Mouse (Mus musculus): ENCODE results near the gene Etv6. TPM values are rescaled to one million over a fixed set of nuclear protein-coding genes. Genes with fewer than 3 reads are reported as not detected.
A peak's percentile ranks its signal among the peaks of the same experiment; 100 is the strongest.

Etv6 gene
- total RNA-seq, 2 experiments from 2014 or later = 16.9 to 18.5 TPM

DNA sequence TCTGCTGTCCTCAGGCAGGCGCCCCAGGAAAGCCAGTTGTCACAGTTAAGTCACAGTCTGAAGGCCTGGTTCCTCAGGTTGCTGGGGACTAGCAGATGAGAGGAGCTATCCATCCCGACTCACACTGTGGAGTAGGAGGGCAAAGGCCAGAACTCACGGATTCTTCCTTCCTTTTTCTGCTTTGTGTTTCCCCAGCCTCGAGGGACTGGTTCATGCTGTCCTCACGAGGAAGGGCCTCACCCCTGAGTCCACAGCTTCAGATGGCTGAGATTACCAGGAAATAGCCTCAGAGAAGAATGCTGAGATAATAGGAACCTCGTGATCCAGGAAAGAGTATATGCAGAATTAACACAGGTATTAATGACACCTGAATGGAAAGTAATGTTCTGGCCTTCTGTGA lies 30.6 kb downstream of the Etv6 start:
- no peak for DNase-seq (ENCODE audit: low spot score in 2 of 2)
- intact Hi-C loops (cut with DNase I) = no loop called here

DNA sequence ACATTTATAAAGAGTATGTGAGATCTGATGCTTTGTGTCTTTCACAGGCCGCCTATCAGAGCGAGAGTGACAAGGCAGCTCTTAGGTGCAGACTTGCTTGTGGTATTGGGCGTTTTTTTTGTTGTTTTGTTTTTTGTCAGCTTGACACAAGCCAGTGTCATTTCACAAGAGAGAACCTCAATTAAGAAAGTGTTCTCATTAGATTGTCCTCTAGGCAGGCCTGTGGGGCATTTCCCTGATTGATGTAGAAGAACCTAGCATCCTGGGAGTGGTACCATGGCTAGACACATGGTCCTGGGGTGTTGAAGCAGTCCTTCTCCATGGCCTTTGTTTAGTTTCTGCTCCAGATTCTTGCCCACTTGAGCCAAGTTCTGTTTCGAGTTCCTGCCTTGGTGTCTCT lies 31.5 kb downstream of the Etv6 start:
- DNase-seq (ENCODE audit: low spot score in 2 of 2) = no peak
- intact Hi-C loops (cut with DNase I) = no loop called here

DNA sequence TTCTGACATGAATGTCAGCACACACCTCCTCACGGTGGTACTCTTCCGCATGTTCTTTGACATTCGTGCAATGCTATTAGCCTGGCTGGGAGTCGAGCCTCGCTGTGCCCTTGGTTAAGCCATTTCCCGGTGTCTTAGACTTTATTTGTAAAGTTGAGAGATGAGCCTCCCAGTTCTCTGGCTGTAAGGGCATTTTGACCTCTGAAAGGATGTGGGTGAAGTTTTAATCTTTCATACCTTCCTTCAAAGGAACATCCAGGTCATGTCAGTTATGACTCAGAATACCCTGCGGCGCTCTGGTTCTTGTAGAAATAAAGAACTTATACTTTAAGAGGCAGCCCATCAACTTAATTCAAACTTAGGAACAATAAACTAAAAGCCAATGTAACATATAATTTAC lies 32.0 kb downstream of the Etv6 start:
- DNase-seq (ENCODE audit: low spot score in 2 of 2) = no peak
- intact Hi-C loops (cut with DNase I) = no loop called here

GRCm38 (mm10) chr6:134072439-134072838 lies 36.9 kb downstream of the Etv6 start:
- intact Hi-C loops (cut with DNase I) = no loop called here
- DNase-seq (ENCODE audit: low spot score in 2 of 2) = no peak

- intact Hi-C loops (cut with DNase I) = no loop called here
- DNase-seq (ENCODE audit: low spot score in 2 of 2) = no peak
Measured at GRCm38 (mm10) chr6:134072906-134073305, 37.4 kb downstream of the Etv6 start.

- intact Hi-C loops (cut with DNase I) = no loop called here
- no peak for DNase-seq (ENCODE audit: low spot score in 2 of 2)
Measured at GRCm38 (mm10) chr6:134074353-134074752, 38.9 kb downstream of the Etv6 start.

DNA sequence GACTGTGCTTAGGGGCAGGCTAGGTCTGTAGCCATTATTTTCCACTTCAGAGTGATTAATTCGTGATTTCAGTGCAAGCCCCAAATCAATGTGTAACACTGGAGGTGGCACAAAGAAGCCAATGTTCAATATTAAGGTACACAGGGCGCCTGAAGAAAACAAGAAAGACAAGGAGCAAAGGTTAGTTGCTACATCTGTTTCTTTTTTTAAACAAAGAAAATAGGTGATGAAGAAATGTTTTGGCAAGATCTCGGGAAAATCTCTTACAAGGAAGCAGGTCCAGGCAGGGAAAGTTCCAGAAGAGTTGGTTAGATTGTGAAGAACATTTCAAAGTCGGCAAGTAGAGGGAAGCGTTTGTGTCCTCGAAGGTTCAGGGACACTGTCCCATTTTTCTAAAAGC lies 39.5 kb downstream of the Etv6 start:
- no peak for DNase-seq (ENCODE audit: low spot score in 2 of 2)
- intact Hi-C loops (cut with DNase I) = no loop called here

- no peak for DNase-seq (ENCODE audit: low spot score in 2 of 2)
- intact Hi-C loops (cut with DNase I) = no loop called here
Measured at GRCm38 (mm10) chr6:134078016-134078415, 42.5 kb downstream of the Etv6 start.

DNA sequence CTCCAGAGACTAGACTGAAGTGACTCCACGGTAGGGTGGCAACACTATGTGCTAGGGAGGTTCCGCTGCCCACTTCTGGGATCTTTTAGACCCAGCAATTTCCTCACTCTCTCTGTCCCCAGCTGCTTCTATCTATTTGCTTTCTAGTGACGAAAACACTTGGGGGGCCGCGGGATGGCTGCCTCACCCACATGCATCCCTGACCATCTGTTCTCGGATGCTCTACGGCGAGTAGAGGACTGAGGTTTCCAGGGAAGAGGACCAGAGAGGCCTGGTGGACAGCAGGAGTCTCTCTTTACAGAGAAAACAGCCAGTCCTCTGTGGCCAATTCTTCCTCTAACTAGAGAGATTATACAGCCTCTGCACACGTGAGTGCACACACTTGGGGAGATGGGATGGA lies 43.6 kb downstream of the Etv6 start:
- peak; percentile 67 to 68 for DNase-seq (ENCODE audit: low spot score in 2 of 2)
- intact Hi-C loops (cut with DNase I) = no loop called here

DNA sequence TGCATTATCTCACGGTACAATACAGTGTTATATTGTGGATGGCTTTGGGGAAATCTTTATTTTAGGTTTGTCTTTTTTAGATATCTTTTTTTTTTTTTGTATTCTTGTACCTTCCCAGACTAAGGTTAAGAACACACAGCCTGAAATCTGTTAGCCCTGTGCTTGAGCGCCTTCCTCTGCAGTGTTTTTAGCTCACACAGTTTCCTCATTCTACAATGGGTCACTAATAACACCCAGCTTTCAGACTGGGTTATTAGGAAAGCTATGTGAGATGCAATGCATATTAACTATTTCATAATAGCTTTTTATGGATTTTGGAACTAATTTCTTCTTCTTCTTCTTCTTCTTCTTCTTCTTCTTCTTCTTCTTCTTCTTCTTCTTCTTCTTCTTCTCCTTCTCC lies 44.1 kb downstream of the Etv6 start:
- DNase-seq (ENCODE audit: low spot score in 2 of 2) = no peak
- intact Hi-C loops (cut with DNase I) = no loop called here

GRCm38 (mm10) chr6:134080946-134081345 lies 45.4 kb downstream of the Etv6 start:
- no peak for DNase-seq (ENCODE audit: low spot score in 2 of 2)
- intact Hi-C loops (cut with DNase I) = no loop called here

- intact Hi-C loops (cut with DNase I) = no loop called here
- no peak for DNase-seq (ENCODE audit: low spot score in 2 of 2)
Measured at GRCm38 (mm10) chr6:134082229-134082920, 46.9 kb downstream of the Etv6 start.

GRCm38 (mm10) chr6:134083428-134083827 lies 47.9 kb downstream of the Etv6 start:
- intact Hi-C loops (cut with DNase I) = no loop called here
- no peak for DNase-seq (ENCODE audit: low spot score in 2 of 2)

- no peak for DNase-seq (ENCODE audit: low spot score in 2 of 2)
- intact Hi-C loops (cut with DNase I) = no loop called here
Measured at GRCm38 (mm10) chr6:134086351-134086750, 50.9 kb downstream of the Etv6 start.

- DNase-seq (ENCODE audit: low spot score in 2 of 2) = no peak
- intact Hi-C loops (cut with DNase I) = no loop called here
Measured at GRCm38 (mm10) chr6:134087709-134088108, 52.2 kb downstream of the Etv6 start.

DNA sequence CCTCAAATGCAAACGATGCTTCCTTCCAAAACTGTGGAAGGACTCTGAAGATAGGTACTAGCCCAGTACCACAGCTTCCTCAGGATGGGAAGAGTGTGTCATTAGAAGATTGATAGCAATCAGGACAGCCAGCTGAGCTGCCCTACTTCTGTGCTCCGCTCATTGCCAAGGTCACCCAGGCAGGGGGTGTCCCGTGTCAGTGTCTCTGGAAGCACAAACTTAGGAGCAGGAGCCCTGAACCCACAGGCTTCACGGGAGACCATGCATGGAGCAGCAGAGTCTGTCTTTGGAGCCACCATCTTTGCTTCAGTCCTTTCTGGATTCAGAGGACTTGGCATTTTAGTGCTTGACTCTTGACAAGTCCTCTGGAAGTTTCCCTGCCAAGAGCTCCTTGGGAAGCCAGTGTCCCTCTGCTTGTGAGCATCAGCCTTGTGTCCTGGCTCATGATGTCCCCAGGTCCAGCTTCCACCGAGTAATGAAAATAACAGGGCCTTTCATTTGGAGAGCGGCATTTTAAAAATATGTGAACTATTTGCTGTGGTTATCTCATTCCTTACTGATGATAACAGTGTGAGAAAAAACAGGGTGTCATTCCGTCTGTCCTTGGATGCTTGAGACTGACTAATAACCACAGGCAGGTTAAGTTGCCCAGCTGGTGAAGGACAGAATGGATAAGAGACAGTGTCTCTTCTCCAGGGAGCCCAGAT lies 54.3 kb downstream of the Etv6 start:
- no peak for DNase-seq (ENCODE audit: low spot score in 2 of 2)
- intact Hi-C loops (cut with DNase I) = no loop called here

- DNase-seq (ENCODE audit: low spot score in 2 of 2) = no peak
Measured at GRCm38 (mm10) chr6:134090378-134090692, 54.8 kb downstream of the Etv6 start.

DNA sequence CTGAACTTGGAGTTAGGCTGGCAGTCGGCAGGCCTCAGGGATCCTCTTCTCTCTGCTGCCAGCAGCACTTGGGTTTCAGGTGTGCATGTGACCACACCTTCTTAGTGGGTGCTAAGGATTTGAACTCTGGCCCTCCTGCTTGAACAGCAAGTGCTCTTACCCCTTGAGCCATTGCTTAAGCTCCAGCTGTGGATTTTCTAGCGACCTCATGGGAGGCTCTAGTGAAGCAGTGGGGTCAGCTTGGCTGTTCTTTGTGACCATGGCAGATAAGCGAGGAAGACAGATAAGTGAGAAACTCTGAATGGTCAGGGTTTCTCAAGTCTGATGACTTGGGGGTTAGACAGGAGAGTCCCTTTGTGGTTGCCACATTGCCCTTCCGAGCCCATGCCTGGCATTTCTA lies 55.4 kb downstream of the Etv6 start:
- DNase-seq (ENCODE audit: low spot score in 2 of 2) = no peak
- intact Hi-C loops (cut with DNase I) = no loop called here

More at GRCm38 (mm10) chr6:134090378-134090692, 54.8 kb downstream of the Etv6 start:
- intact Hi-C loops (cut with DNase I) = no loop called here

DNA sequence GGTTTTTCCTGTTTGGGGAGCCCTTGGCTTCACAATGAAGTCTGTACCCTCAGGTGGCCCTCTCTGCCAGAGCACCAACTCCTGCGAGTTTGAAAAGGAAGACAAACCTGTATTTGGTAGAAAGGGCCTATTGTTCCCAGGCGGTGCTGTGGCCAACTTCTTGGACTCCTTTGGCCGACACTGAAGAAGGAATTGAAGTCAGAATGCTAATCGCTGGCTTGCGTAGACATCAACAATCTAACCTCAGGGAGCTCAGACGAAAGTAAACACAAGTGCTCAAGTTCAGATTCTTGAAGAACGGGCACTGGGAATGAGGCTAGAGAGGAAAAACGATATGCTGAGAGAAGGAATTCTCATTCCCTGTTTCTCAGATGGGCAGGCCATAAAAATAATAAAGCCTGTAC lies 55.9 kb downstream of the Etv6 start:
- no peak for DNase-seq (ENCODE audit: low spot score in 2 of 2)
- intact Hi-C loops (cut with DNase I) = no loop called here

- intact Hi-C loops (cut with DNase I) = no loop called here
- DNase-seq (ENCODE audit: low spot score in 2 of 2) = no peak
Measured at GRCm38 (mm10) chr6:134094066-134094465, 58.6 kb downstream of the Etv6 start.

- intact Hi-C loops (cut with DNase I) = no loop called here
- DNase-seq (ENCODE audit: low spot score in 2 of 2) = no peak
Measured at GRCm38 (mm10) chr6:134094620-134095019, 59.1 kb downstream of the Etv6 start.
